Mouse (Mus musculus) WW6 (cell line): ENCODE measurements around the gene Olfr1497.
"Not testable (repeated sequence)": the region's sequence is repeated elsewhere in the genome, so short reads cannot be mapped to it uniquely, and the experiment has no call there.

Experiments
- DNase-seq: peaks from one replicate; pipeline ENCODE4 v3.0.0-alpha.2; 2013; ENCODE audit warnings: low read depth, low spot score

Gene Olfr1497

DNA sequence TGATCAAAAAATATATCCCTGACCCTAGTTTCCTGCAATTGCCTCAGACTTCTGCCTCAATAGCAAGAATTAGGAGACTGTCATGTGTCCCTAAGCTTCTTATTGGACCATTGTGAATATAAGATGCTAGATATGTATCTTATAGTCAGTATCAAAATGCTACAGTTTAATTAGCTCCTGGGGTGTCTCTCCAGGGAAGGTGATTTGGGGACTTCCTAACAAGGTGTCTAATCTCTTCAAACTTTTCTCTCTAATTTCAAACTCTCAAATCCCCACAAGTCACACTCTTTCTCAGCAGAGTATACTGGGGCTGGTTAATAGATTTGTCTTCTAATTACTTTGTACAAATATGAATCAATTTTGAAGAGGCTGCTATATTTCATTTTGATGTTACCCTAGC lies at the start of gene Olfr1497:
Gene Olfr1497 (minus strand): TSS at position 101 of the 400 bp plus-strand sequence.
- no peak for DNase-seq

DNA sequence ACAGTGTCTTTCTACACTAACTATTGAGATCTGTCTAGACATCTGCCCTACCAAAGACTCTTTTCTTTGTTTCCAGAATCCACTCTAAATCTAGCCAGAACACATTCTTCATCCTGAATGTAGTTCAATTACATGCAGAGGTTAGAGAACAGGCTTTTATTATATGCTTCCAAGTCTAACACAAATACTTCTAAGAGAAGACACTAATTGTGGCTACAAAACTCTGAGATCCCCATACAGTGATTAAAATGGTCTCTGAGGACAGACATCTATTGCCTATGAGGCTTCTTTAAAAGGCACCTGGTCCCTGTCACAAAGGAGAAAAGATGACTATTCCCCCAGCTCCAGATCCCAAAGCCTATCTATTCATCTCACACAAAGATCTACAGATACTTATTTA lies 32.4 kb upstream of the Olfr1497 start, which contains the start of gene Olfr1500:
Gene Olfr1500 (minus strand): TSS at position 101 of the 400 bp plus-strand sequence.
- no peak for DNase-seq

DNA sequence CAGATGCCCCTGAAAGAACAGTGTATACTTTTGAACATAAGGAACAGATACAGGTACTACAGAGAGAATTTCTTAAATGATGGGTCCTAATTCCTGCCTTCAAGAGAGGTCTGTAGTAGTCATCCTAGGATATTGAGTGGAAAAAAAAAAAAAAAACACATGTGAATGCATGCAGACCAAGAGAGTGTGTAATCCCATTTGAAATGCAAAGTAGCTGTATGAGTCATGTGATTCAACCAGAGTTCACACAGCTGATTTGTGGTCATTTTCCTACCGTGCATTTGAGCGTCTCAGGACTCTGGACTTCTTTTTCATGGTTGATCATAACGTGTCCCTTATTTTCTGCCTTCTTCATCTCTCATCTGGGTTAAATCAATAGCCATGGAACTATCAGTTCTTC lies 30.4 kb upstream of the Olfr1497 start:
- no peak for DNase-seq

DNA sequence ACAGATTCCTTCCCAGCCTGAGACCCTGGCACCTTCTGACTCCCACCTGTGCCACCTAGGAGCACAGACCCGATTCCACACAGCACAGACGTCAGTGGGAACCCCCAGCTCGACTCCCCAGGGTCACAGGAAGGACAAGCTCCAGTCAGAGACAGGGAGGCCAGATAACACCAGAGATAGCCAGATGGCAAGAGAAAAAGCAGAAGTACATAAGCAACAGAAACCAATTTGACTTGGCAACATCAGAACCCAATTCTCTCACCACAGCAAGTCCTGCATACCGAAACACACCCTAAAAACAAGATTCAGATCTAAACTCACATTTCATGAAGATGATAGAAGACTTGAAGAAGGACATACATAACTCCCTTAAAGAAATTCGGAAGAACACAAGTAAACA lies 22.8 kb upstream of the Olfr1497 start:
- no peak for DNase-seq

DNA sequence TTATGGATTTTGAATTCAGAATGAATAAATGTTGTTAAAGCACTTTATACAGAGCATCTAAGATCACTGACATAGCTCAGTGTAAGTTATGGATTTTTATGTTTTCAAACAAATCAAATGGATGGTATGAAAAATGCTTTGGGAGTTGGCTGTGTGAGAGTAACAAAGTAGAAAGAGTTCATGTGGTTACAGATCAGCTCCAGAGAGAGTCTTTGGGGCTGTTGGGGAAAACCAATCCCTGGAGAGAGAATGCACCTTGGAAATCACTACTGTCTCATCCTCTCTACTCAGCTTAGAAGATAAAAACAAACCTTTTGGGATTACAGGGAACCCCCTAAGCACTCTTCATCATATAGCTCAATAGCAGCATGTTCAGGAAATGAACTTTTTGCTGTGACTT lies 21.3 kb upstream of the Olfr1497 start, which contains the start of gene Olfr1499:
Gene Olfr1499 (minus strand): TSS at position 101 of the 400 bp plus-strand sequence.
- no peak for DNase-seq

DNA sequence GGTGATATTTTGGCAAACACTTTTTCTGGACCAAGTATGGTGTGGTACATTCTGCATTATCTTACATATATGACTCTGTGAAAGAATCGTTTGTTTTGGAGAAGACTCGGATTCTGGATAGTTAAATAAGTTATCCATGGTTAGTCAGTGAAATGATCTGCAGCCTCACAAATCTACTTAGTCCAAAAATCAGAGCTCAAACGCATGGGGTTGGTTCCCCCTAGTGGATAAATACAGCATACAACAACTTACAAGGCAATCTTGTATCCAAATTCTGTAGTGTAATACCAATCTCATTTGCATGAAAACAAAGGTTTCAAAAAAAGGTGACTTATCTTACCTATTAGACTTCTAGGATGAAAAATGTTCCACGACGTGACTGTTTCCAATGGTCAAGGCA lies 20.8 kb upstream of the Olfr1497 start:
- no peak for DNase-seq

DNA sequence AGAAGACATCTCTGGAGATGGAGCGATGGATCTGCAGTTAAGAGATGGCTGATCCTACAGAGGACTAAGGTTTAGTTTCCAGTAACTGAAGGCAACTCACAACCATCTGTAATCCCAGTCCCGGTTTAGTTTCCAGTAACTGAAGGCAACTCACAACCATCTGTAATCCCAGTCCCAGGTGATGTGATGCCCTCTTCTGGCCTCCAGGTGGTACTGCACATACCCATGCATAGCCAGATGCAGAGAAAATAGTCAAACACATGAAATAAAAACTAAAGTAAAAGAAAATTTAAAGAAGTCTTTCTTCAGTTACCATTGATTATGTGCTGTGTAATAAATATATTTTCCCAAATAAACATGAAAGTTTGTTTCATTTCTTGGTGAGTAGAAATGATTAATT lies 14.8 kb upstream of the Olfr1497 start:
- DNase-seq: no peak

DNA sequence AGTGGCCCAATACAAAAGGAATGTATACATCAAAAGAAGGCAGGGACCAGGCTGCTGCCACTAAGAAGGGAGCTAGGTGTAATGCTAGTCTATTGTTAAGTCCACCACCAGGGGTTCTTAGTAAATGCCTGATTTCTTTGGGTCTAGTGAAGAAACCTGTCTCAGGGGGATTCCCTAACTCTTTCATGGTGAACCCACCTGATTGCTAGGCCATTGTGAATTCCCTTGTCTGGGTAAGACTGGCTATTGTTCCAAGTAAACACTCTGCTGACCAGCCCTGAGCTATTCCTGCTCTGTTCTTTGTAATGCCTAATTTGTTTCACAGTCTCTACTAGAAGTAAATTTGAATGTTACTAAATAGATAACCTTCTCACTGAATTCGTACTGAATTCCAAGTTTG lies 7.5 kb upstream of the Olfr1497 start:
- not testable (repeated sequence) for DNase-seq

DNA sequence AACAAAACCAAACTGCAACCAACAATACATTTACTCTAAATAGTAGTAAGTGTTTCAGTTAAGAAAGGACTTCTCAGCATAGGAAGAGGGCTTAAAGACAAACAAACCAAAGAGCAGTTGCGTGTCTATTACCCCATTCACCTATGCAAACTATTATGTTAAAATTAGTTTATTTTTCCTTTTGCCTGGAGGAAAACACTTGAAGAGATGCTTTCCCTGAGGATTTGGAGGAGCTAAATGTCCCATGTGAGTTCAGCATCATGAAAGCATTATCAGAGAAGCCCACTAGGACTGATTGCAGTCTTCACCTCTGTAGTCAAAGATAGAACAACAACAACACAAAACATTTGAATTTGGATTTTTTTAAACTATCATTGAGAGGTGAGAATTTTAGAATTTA lies 20.4 kb downstream of the Olfr1497 start, which contains the start of gene Olfr1496:
Gene Olfr1496 (plus strand): TSS at position 301 of the 400 bp plus-strand sequence.
- no peak for DNase-seq

DNA sequence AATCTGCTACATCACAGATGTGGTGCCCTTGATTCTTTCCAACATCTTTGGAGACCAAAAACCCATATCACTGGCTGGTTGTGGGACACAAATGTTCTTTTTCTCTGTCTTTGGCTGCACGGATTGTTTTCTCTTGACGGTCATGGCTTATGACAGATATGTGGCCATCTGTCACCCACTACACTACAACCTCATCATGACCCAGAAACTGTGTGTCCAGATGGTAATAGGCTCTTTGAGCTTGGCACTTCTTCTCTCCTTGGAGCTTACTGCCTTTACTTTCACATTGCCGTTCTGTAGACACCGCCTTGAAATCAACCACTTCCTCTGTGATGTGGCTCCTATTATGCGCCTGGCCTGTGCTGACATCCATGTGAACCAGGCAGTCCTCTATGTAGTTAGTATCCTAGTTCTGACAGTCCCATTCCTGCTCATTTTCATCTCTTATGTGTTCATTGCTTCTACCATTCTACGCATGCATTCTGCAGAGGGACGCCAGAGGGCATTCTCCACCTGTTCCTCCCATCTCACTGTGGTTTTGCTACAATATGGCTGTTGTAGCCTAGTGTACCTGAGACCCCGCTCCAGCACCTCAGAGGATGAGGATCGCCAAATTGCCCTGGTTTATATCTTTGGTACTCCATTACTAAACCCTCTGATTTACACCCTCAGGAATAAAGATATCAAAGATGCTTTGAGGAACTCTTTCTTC lies 29.3 kb downstream of the Olfr1497 start:
- DNase-seq: no peak

DNA sequence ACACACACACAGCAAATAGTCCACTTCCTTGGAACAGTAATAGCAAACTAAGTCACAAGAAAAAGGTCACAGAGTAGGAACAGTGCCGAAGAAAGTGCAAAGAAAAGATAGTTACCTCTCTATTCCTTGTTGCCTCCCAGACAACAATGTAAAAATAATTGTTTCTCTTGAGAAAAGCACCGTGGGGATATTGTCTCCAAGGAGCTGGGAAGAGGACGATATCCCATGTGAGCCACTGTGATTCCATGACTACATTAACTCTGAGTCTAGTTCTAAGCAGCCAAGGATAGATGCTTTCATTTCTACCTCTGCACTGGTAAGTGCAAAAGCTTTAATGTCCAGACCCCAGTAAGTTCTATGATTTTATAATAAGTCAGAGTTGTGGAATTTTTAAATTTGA lies 33.7 kb downstream of the Olfr1497 start, which contains the start of gene Olfr1495:
Gene Olfr1495 (plus strand): TSS at position 301 of the 400 bp plus-strand sequence.
- DNase-seq: no peak

DNA sequence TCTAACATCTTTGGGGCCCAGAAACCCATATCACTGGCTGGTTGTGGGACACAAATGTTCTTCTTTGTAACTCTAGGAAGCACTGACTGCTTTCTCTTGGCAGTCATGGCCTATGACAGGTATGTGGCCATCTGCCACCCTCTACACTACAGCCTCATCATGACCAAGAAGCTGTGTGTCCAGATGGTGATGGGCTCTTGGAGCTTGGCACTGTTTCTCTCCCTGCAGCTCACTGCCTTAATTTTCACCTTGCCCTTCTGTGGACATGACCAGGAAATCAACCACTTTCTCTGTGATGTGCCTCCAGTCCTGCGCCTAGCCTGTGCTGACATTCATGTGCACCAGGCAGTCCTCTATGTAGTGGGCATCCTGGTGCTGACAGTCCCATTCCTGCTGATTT lies 48.6 kb downstream of the Olfr1497 start:
- no peak for DNase-seq
